Comparison of ENCODE assay signal across 10 mouse cellular contexts in the genomic region with DNA sequence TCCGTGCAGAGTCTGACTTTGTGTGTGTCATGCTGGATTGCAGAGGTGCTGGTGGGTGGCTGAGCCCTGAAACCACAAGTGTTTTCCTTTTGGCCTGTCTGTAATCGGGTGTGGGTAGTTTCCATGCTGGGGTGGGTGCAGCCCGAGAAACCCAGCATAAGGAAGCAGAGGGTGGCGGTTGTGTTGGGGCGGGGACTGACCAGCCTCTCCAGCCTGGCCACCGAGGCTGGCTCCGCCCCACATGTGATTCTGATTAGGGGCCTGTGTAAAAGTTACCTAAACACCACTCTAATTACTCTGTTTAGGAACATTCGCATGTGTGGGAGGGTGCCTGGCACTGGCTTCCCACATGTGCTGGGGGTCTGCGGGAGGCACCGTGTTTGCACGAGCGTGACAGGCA. TPM values are rescaled to one million over a fixed set of nuclear protein-coding genes. Genes with fewer than 3 reads are reported as not detected.
DNase-seq lines count a peak whose midpoint lies in the region; ATAC-seq and TF ChIP-seq lines count a peak whose summit lies in the region.
"Had no signal": no experiment of that assay in that cellular context is flagged by ENCODE, and none has a peak within 500 bp of the region (broad histone marks: within the 10 kb centered on the region; RNA-seq: fewer than 3 reads in every experiment).

No protein-coding gene starts in this region.

- no peak overlapping the region for H3K27ac ChIP-seq in kidney, postnatal 0 days
- no peak overlapping the region for H3K27ac ChIP-seq in kidney, adult 2 months (ENCODE audit: insufficient read depth, low read depth, low read length)
- peak overlapping the region; percentile 75 for H3K27ac ChIP-seq in limb, embryonic 11.5 days (replicated peaks; ENCODE audit: low read depth, low read length)
- no peak overlapping the region for H3K27ac ChIP-seq in stomach, embryonic 14.5 days (ENCODE audit: low read length)
- H3K27ac ChIP-seq: neural tube, embryonic 12.5 days had no signal

- H3K4me2 ChIP-seq in kidney, postnatal 0 days (ENCODE audit: low read length), result 0 out of 2 replicates have a peak overlapping the region, but pooled peaks have one; percentile 3
- peak overlapping the region; percentile 46 for H3K4me2 ChIP-seq in limb, embryonic 11.5 days (ENCODE audit: low read depth, severe bottlenecking)
- no peak overlapping the region for H3K4me2 ChIP-seq in stomach, embryonic 14.5 days (replicated peaks; ENCODE audit: low read depth, low read length)
- H3K4me2 ChIP-seq: neural tube, embryonic 12.5 days had no signal

- WGBS in kidney, postnatal 0 days, result 26% methylated on average over 12 of the region's 12 CpGs
- 43% methylated on average over 12 of the region's 12 CpGs for WGBS in kidney, adult 2 months
- WGBS in limb, embryonic 11.5 days, result 10% methylated on average over 12 of the region's 12 CpGs
- 59% methylated on average over 12 of the region's 12 CpGs for WGBS in stomach, embryonic 14.5 days

- no peak for TF ChIP-seq CTCF in kidney, postnatal 0 days (IDR thresholded peaks at IDR 0.05; ENCODE audit: low read depth)
- no peak for TF ChIP-seq CTCF in kidney, adult 2 months (conservative IDR thresholded peaks at IDR 0.05; ENCODE audit: insufficient read depth, insufficient read length, low read depth, low read length)

- no peaks in the 10 kb centered on the region for H3K4me1 ChIP-seq in kidney, postnatal 0 days (replicated peaks; ENCODE audit: insufficient read depth, low read length)
- H3K4me1 ChIP-seq in kidney, adult 2 months (ENCODE audit: control insufficient read depth, insufficient read depth, low read length), result peaks cover 13% of the 10 kb centered on the region; the same call in 1 of the 2 replicates
- peaks cover 51% of the 10 kb centered on the region for H3K4me1 ChIP-seq in limb, embryonic 11.5 days (ENCODE audit: control insufficient read depth, insufficient read depth, low read length)
- no peaks in the 10 kb centered on the region for H3K4me1 ChIP-seq in stomach, embryonic 14.5 days (ENCODE audit: control insufficient read depth, insufficient read depth, low read length)

- H3K4me3 ChIP-seq in kidney, postnatal 0 days (replicated peaks; ENCODE audit: low read depth, low read length), result no peak overlapping the region
- no peak overlapping the region for H3K4me3 ChIP-seq in kidney, adult 2 months (ENCODE audit: insufficient read depth, low read depth, low read length)
- H3K4me3 ChIP-seq in limb, embryonic 11.5 days (ENCODE audit: low read depth, low read length), result no peak overlapping the region
- H3K4me3 ChIP-seq in stomach, embryonic 14.5 days (ENCODE audit: low read depth, low read length), result no peak overlapping the region
- H3K4me3 ChIP-seq: neural tube, embryonic 12.5 days had no signal

- no peaks in the 10 kb centered on the region for H3K27me3 ChIP-seq in kidney, postnatal 0 days (ENCODE audit: insufficient read depth, low read length)
- H3K27me3 ChIP-seq in kidney, adult 2 months (replicated peaks; ENCODE audit: control insufficient read depth, insufficient read depth, low read length), result no peaks in the 10 kb centered on the region
- no peaks in the 10 kb centered on the region for H3K27me3 ChIP-seq in limb, embryonic 11.5 days (ENCODE audit: control insufficient read depth, insufficient read depth, low read length)
- H3K27me3 ChIP-seq in stomach, embryonic 14.5 days (ENCODE audit: control insufficient read depth, insufficient read depth, low read length), result no peaks in the 10 kb centered on the region
- H3K27me3 ChIP-seq: neural tube, embryonic 12.5 days had no signal

- ATAC-seq in kidney, postnatal 0 days (replicated peaks; ENCODE audit: low FRiP score, low read depth), result no peak
- ATAC-seq in limb, embryonic 11.5 days (ENCODE audit: insufficient number of reproducible peaks, low FRiP score, low TSS enrichment, low read depth), result peak; percentile 56; the same call in 1 of the 2 replicates
- peak; percentile 39; the same call in 1 of the 2 replicates for ATAC-seq in stomach, embryonic 14.5 days (ENCODE audit: insufficient number of reproducible peaks, insufficient read depth, low FRiP score, low read depth)

- no peak overlapping the region for H3K9ac ChIP-seq in kidney, postnatal 0 days (ENCODE audit: low read depth, low read length)
- H3K9ac ChIP-seq in limb, embryonic 11.5 days (ENCODE audit: low read length), result peak overlapping the region; percentile 34; the same call in 1 of the 2 replicates
- no peak overlapping the region for H3K9ac ChIP-seq in stomach, embryonic 14.5 days (replicated peaks; ENCODE audit: low read depth, low read length)
- H3K9ac ChIP-seq: neural tube, embryonic 12.5 days had no signal

- DNase-seq in kidney, postnatal 0 days (ENCODE audit: low spot score), result no peak
- no peak for DNase-seq in kidney, adult 2 months
- peak; percentile 71 for DNase-seq in embryo, embryonic 10.5 days (ENCODE audit: low spot score)
- DNase-seq in limb, embryonic 11.5 days (ENCODE audit: low spot score), result peak; percentile 90
- DNase-seq in urinary bladder, postnatal 36 days (ENCODE audit: low spot score in 2 of 2), result no peak
- DNase-seq in adrenal gland, adult 2 months, result no peak
- DNase-seq in heart, adult 18-20 months, result no peak

- no peaks in the 10 kb centered on the region for H3K36me3 ChIP-seq in kidney, postnatal 0 days (ENCODE audit: insufficient read depth, low read length)
- no peaks in the 10 kb centered on the region for H3K36me3 ChIP-seq in kidney, adult 2 months (ENCODE audit: control insufficient read depth, insufficient read depth, low read length)
- H3K36me3 ChIP-seq in limb, embryonic 11.5 days (ENCODE audit: control insufficient read depth, insufficient read depth, low read length), result no peaks in the 10 kb centered on the region
- no peaks in the 10 kb centered on the region for H3K36me3 ChIP-seq in stomach, embryonic 14.5 days (ENCODE audit: control insufficient read depth, insufficient read depth, low read length)
- H3K36me3 ChIP-seq: G1E; neural tube, embryonic 12.5 days had no signal

- TF ChIP-seq POLR2A in kidney, adult 2 months (IDR thresholded peaks at IDR 0.05; ENCODE audit: low read depth, low read length), result no peak

- no peaks in the 10 kb centered on the region for H3K9me3 ChIP-seq in kidney, postnatal 0 days (replicated peaks; ENCODE audit: low read length)
- no peaks in the 10 kb centered on the region for H3K9me3 ChIP-seq in limb, embryonic 11.5 days (ENCODE audit: control insufficient read depth, low read length)
- H3K9me3 ChIP-seq in stomach, embryonic 14.5 days (ENCODE audit: control insufficient read depth, low read depth, low read length), result no peaks in the 10 kb centered on the region
- H3K9me3 ChIP-seq: G1E; neural tube, embryonic 12.5 days had no signal

RNA-seq across cellular contexts. Expression of a gene that starts 23.2 kb away (rescaled TPM):
- 5.5 and 7.4 TPM in 2 replicates for polyA plus RNA-seq in kidney, postnatal 0 days (2015; fragmentation: Nextera tagmentation; extraction: Ambion mirVana)
- polyA plus RNA-seq in kidney, adult 2 months (2012; rRNA removed), result 15.2 and 19.7 TPM in 2 replicates
- polyA plus RNA-seq in limb, embryonic 11.5 days (2014; fragmentation: Nextera tagmentation; extraction: Ambion mirVana), result 6.8 and 7.8 TPM in 2 replicates
- 0.20 and 0.69 TPM in 2 replicates for polyA plus RNA-seq in stomach, embryonic 14.5 days (2014; fragmentation: Nextera tagmentation; extraction: Ambion mirVana)
- 1 to 10 TPM in 1 of 2 experiments, under 1 TPM in 1; 0.26 to 1.5 TPM for total RNA-seq in adrenal gland, adult 2 months (2021)
- 0.76 and 1.1 TPM in 2 replicates for polyA plus RNA-seq in adrenal gland, adult 2 months (2012; rRNA removed)
- total RNA-seq in heart, adult 18-20 months (2021), result under 1 TPM; 0.15 to 0.25 TPM

Comparison
In these comparisons a context has a peak if more than half of its experiments do, and no peak if none do; other contexts are left out.
1. DNase-seq: peak in embryo, embryonic 10.5 days (single experiment) and limb, embryonic 11.5 days (single experiment); none in kidney, postnatal 0 days (single experiment), kidney, adult 2 months (single experiment), urinary bladder, postnatal 36 days (0 of 2), adrenal gland, adult 2 months (single experiment) and heart, adult 18-20 months (0 of 2).